Mouse (Mus musculus) gastrocnemius, postnatal 36 days (tissue): Measurements from ENCODE around the gene Stard10. TPM values are rescaled to one million over a fixed set of nuclear protein-coding genes. Genes with fewer than 3 reads are reported as not detected.

ENCODE experiments used
- DNase-seq, 2 experiments: peaks; one replicate each; pipeline ENCODE4 v3.0.0; 2022
- intact Hi-C: fragments of 180-260 bp; cut with DNase I; formaldehyde crosslinking; loops from one replicate; pipeline ENCODE4 v1.15.1; 2025
- total RNA-seq, 2 experiments: library from RNA; stranded (reverse); gene quantifications; 2 replicates each; pipeline ENCODE4 v1.2.3; 2021

Gene Stard10
- total RNA-seq, 2 experiments from 2014 or later, result 39.2 to 44.1 TPM

GRCm38 (mm10) chr7:101393015-101393414, 76.1 kb downstream of the Stard10 start:
- intact Hi-C loops, result no loop called here
- DNase-seq, result no peak

GRCm38 (mm10) chr7:101393694-101394504, 77.0 kb downstream of the Stard10 start:
- DNase-seq, result peak; percentile 58 to 82
- intact Hi-C loops, result no loop called here

- intact Hi-C loops, result no loop called here
- DNase-seq, result no peak
Observed at GRCm38 (mm10) chr7:101394569-101394968, 77.7 kb downstream of the Stard10 start.

GRCm38 (mm10) chr7:101395471-101395870, 78.6 kb downstream of the Stard10 start:
- DNase-seq, result no peak
- intact Hi-C loops, result no loop called here

Other genes starting within 250 kb of the Stard10 start
- gene Fchsd2, start 224.2 kb upstream of the Stard10 start, total RNA-seq, result 1 to 10 TPM; 4.4 to 4.8 TPM
- gene Atg16l2, start 14.8 kb upstream of the Stard10 start, total RNA-seq, result 1 to 10 TPM; 6.0 to 6.4 TPM
- gene Arap1, start 31.0 kb downstream of the Stard10 start, total RNA-seq, result 10 to 100 TPM; 15.6 to 25.5 TPM
- 1 to 10 TPM in 1 of 2 experiments, not detected in 1; 2.1 TPM for gene Gm45837, start 93.8 kb downstream of the Stard10 start, total RNA-seq
- 10 to 100 TPM; 17.6 to 22.7 TPM for gene Pde2a, start 104.6 kb downstream of the Stard10 start, total RNA-seq